Mouse (Mus musculus) kidney, postnatal 0 days (tissue): Measurements from ENCODE around the gene Slc6a12. TPM values are rescaled to one million over a fixed set of nuclear protein-coding genes. Genes with fewer than 3 reads are reported as not detected.
A peak's percentile ranks its signal among the peaks of the same experiment; 100 is the strongest.

Source experiments
- ATAC-seq: fragments of 200-750 bp; cut with Nextera tagmentation; replicated peaks from 2 replicates; pipeline ENCODE4 v1.8.0; 2017; ENCODE audit warnings: low read depth, moderate number of reproducible peaks, moderate TSS enrichment, moderate library complexity; ENCODE audit not compliant: low FRiP score
- DNase-seq: peaks from one replicate; pipeline ENCODE4 v3.0.0-alpha.2; 2016; ENCODE audit warnings: low spot score
- H3K27ac ChIP-seq: fragments of 300-500 bp; sonication (generic); 2 replicates; pipeline ENCODE4 v1.5.1; 2014; ENCODE audit warnings: mild to moderate bottlenecking
- H3K27me3 ChIP-seq: fragments of 300-500 bp; sonication (generic); 2 replicates; pipeline ENCODE4 v1.6.1; 2014; ENCODE audit warnings: low read length, mixed read lengths; ENCODE audit not compliant: insufficient read depth
- H3K36me3 ChIP-seq: fragments of 300-500 bp; sonication (generic); 2 replicates; pipeline ENCODE4 v1.6.1; 2014; ENCODE audit warnings: low read length, mixed read lengths; ENCODE audit not compliant: insufficient read depth
- H3K4me1 ChIP-seq: fragments of 300-500 bp; sonication (generic); replicated peaks from 2 replicates; pipeline ENCODE4 v1.6.1; 2014; ENCODE audit warnings: antibody characterized with exemption, low read length, mixed read lengths; ENCODE audit not compliant: insufficient read depth
- H3K4me2 ChIP-seq: fragments of 300-500 bp; sonication (generic); 2 replicates; pipeline ENCODE4 v1.6.1; 2014; ENCODE audit warnings: mild to moderate bottlenecking, low read length, moderate library complexity, mixed read lengths
- H3K4me3 ChIP-seq: fragments of 300-500 bp; sonication (generic); replicated peaks from 2 replicates; pipeline ENCODE4 v1.5.1; 2014; ENCODE audit warnings: low read depth, low read length
- H3K9ac ChIP-seq: fragments of 300-500 bp; sonication (generic); 2 replicates; pipeline ENCODE4 v1.6.1; 2014; ENCODE audit warnings: low read depth, low read length
- H3K9me3 ChIP-seq: fragments of 300-500 bp; sonication (generic); replicated peaks from 2 replicates; pipeline ENCODE4 v1.6.1; 2016; ENCODE audit warnings: low read length, inconsistent platforms, mixed read lengths
- CTCF ChIP-seq: IDR thresholded peaks from 2 replicates; pipeline ENCODE4 v1.5.1; 2016; ENCODE audit warnings: antibody characterized with exemption, low read depth, mild to moderate bottlenecking, moderate library complexity
- WGBS: fragments of 180-500 bp; shearing (Covaris S2); extraction: QIAGEN DNeasy Blood & Tissue Kit; methylation state at CpG from one replicate; pipeline ENCODE4 v1.1.7; 2014; 5-methylcytosine and 5-hydroxymethylcytosine counted together
- microRNA-seq: library from miRNA; unstranded; fragments of <30 nt; microRNA quantifications from one replicate; pipeline ENCODE4, GENCODE M21; 2016
- polyA plus RNA-seq: library from polyadenylated mRNA; unstranded; fragments of >200 nt; fragmentation: Nextera tagmentation; extraction: Ambion mirVana; gene quantifications from 2 replicates; pipeline ENCODE4 v1.2.1, GENCODE M21; 2015

The Slc6a12 gene
- polyA plus RNA-seq, 1 experiment from 2014 or later, result 5.5 TPM

DNA sequence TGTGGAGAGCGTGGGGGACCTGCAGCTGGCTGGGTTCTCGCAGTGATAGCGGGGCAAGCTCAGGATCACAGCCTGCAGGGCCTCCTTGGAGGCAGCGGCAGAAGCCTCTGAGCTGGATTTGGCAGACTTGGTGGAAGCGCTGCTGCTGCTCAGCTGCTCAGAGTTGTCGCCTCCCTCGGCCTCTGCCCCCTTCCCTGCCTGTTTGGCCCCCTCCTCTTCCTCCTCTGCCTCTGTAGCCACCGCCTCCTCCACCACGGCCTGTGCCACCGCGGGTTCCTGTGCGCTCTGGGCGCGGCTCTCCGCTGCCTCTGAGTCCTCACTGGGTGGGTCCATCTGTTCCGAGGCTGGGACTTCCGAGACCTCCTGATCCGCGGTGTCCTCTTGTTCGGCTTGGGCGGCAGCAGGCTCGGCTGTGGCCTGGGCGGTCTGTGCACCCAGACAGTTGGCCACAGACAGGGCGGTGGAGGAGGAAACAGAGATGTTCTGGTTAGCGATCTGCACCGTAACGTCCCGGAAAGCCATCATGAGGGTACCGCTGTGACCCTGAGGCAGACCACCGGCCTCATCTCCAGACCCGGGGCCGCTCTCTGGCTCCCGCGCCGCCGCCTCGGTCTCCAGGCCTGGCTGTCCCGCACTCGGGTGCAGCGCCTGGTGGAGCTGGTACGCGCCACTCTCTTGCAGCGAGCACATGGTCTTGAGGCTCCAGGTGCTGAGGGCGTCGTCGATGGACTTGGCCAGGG, 69.9 kb downstream of the Slc6a12 start:
- H3K4me1 ChIP-seq, result no peaks in the 10 kb centered on the region
- TF ChIP-seq CTCF, result no peak
- H3K9ac ChIP-seq, result no peak overlapping the region
- peaks cover 24% of the 10 kb centered on the region for H3K27me3 ChIP-seq
- no peaks in the 10 kb centered on the region for H3K9me3 ChIP-seq
- DNase-seq (no peak), ATAC-seq (peak; percentile 43; the same call in 1 of the 2 replicates)
- no peak overlapping the region for H3K27ac ChIP-seq
- H3K36me3 ChIP-seq, result no peaks in the 10 kb centered on the region
- peak overlapping the region; percentile 40 for H3K4me2 ChIP-seq
- peak overlapping the region; percentile 13 for H3K4me3 ChIP-seq
- 2% methylated on average over 46 of the region's 46 CpGs for WGBS

Small RNA genes lying within 50 kb of the gene (microRNA-seq; reads per million reads assigned to microRNA genes)
- gene Gm24855, result not detected

Other genes starting within 250 kb of the Slc6a12 start
- 6.0 and 6.8 TPM in 2 replicates for gene Mical3, start 212.1 kb upstream of the Slc6a12 start, polyA plus RNA-seq
- 9.8 and 10.1 TPM in 2 replicates for gene Pex26, start 159.4 kb upstream of the Slc6a12 start, polyA plus RNA-seq
- 0.19 and 0.32 TPM in 2 replicates for gene Tuba8, start 132.4 kb upstream of the Slc6a12 start, polyA plus RNA-seq
- gene Usp18, start 97.2 kb upstream of the Slc6a12 start, polyA plus RNA-seq, result 8.3 and 12.0 TPM in 2 replicates
- gene Slc6a13, start 42.8 kb upstream of the Slc6a12 start, polyA plus RNA-seq, result 43.8 and 47.6 TPM in 2 replicates
- gene Iqsec3, start 130.6 kb downstream of the Slc6a12 start, polyA plus RNA-seq, result 0.04 and 0.07 TPM in 2 replicates